Mouse (Mus musculus) brain, embryonic 14.5 days (tissue): ENCODE results near the gene Rab3il1.

Experiments
- CTCF ChIP-seq: fragments of 200-500 bp; IDR thresholded peaks from 2 replicates; pipeline ENCODE4 v1.5.1; 2012; ENCODE audit warnings: inconsistent platforms, mild to moderate bottlenecking, moderate library complexity, borderline replicate concordance; ENCODE audit not compliant: insufficient read depth, insufficient read length; ENCODE audit errors: extremely low read depth
- POLR2A ChIP-seq: fragments of 200-500 bp; IDR thresholded peaks from 2 replicates; pipeline ENCODE4 v1.6.1; 2012; ENCODE audit warnings: mild to moderate bottlenecking, inconsistent platforms, borderline replicate concordance; ENCODE audit not compliant: poor library complexity, insufficient read depth, insufficient read length, severe bottlenecking; ENCODE audit errors: extremely low read depth

GRCm38 (mm10) chr19:10052698-10053097 lies 51.2 kb downstream of the Rab3il1 start:
- TF ChIP-seq CTCF, result no peak
- no peak for TF ChIP-seq POLR2A
